Mouse (Mus musculus): Measurements from ENCODE around the gene Ccz1.

DNA sequence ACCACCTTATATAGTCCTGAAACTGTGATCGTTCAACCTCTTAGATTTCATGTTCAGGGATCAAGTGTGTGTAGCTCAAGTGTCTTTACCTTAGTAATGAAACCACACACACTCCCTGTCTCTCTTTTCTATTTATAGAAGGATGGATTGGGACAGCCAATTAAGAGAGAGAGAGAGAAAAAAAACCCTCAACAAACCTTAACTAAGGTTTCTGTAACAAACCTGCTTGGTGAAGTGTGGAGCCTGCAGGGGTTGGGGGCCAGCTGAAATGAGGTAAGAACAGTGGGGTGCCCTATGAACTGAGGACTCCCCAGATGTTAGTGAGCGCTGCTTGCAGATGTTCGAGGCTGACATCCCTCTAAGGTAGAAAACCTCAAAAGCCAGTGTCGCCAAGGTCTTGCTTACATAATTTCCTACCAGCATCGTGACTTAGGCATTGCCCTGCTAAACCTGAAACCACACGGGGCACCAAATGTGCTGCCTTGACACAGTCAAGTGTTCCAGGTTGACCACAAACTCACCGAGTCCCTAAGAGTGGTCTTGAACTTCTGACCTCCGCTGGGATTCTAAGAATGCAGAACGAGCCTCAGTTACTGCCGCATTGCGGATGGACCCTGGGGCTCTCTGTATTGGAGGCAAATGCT is 12.1 kb upstream of the Ccz1 start, which contains the start of gene Ocm:
- TF ChIP-seq EP300 (IDR thresholded peaks at IDR 0.05; ENCODE audit: low read depth) (no peak), CTCF (IDR thresholded peaks at IDR 0.05; ENCODE audit: low read depth) (no peak)
